Mouse (Mus musculus) 416B (cell line): ENCODE measurements at regions not wholly inside any gene's neighbourhood (a gene's known extent, or its start where the extent isn't known, plus 50 kb on each side); places are given as distances from the start of the nearest gene placed in this dataset.

ENCODE experiments used
- DNase-seq: peaks from one replicate; pipeline ENCODE4 v3.0.0; 2011; ENCODE audit warnings: low read depth

DNA sequence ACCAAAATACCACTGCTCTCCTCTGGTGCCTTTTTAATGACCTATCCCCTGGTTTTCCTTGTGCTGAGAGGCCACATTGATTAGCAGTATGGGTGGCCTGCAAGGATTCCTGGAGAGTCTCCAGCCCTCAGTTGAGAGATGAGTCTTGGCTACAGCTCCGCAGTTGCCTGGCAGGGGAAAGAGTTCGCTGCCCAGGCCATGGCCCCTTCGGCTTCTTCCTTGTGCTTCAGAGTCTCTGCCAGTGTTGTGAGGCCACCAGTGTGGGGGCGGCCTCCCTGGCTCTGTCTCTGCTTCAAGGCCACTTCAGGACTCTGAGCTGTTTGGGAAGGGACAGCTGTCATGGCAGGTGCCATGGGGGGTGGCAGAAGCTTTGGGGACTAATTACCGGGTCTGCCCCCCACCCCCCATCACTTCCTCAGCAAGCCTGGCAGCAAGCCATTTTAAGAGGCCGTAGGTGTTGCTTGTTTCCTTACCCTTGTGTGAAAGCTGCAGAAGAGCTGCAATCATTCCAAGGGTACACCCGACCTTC is 85.8 kb upstream of the Gria1 start:
- DNase-seq: no peak

GRCm38 (mm10) chr11:56932766-56933165 is 78.4 kb upstream of the Gria1 start:
- no peak for DNase-seq

DNA sequence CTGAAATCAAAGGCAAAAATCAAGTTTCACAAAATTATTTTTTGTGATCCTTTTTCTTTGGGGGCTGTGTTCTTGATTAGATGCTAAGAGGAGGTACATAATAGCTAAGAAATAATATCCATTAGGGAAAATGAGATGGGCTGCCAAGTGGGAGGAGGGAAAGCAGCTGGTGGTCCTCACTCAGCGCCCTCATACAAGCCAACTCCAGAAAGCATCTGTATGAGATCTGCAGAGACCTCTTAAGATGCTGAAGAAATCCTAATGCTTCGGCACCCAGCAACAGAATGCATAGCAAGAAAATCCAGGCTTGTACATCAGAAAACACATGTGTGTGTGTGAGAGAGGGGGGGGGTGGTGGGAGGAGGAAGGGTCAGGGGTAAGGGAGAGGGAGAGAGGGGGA is 58.8 kb upstream of the Gria1 start:
- DNase-seq: no peak

- DNase-seq: no peak
These were observed 53.4 kb upstream of the Gria1 start for GRCm38 (mm10) chr11:56957824-56958223.
